Mouse (Mus musculus): ENCODE data around the gene Taar7e. TPM values are rescaled to one million over a fixed set of nuclear protein-coding genes. Genes with fewer than 3 reads are reported as not detected.

Gene Taar7e
- polyA plus RNA-seq, 2 experiments: not detected

GRCm38 (mm10) chr10:24008143-24008542 is 29.3 kb upstream of the Taar7e start:
- DNase-seq (ENCODE audit: low read depth in 3 of 3, low spot score in 3 of 3): peak in 1 of 3 experiments; percentile 4
- TF ChIP-seq CTCF (IDR thresholded peaks at IDR 0.05; ENCODE audit: low read depth): no peak
- peak; percentile 43; the same call in 1 of the 2 replicates for TF ChIP-seq EP300 (IDR thresholded peaks at IDR 0.05; ENCODE audit: low read depth)
- H3K4me2 ChIP-seq (ENCODE audit: low read depth): no peak overlapping the region
- no peak overlapping the region for H3K4me3 ChIP-seq (ENCODE audit: insufficient read depth in 1 of 2, low read depth in 2 of 2, low read length in 2 of 2)
- no peaks in the 10 kb centered on the region for H3K27me3 ChIP-seq (ENCODE audit: control insufficient read depth, insufficient read depth, low read length)
- ATAC-seq (ENCODE audit: insufficient read depth): peak; percentile 66; the same call in 1 of the 2 replicates
- 29% methylated on average over 1 of the region's 1 CpGs for WGBS (ENCODE audit: insufficient replicate concordance)
- no peaks in the 10 kb centered on the region for H3K36me3 ChIP-seq (replicated peaks; ENCODE audit: control insufficient read depth, insufficient read depth, low read depth)
- no peaks in the 10 kb centered on the region for H3K9me3 ChIP-seq (ENCODE audit: control insufficient read depth, low read length)
- no peak overlapping the region for H3K9ac ChIP-seq (replicated peaks)
- H3K27ac ChIP-seq: no peak overlapping the region
- peaks cover 13 to 22% of the 10 kb centered on the region in 2 experiments for H3K4me1 ChIP-seq (replicated peaks; ENCODE audit: control insufficient read depth in 2 of 2, insufficient read depth in 2 of 2, low read length in 1 of 2)

- Histone ChIP-seq H3K4me3 (ENCODE audit: insufficient read depth in 1 of 2, low read depth in 2 of 2, low read length in 2 of 2) (no peak within 1 kb of the TSS), H3K27ac (no peak within 1 kb of the TSS), H3K27me3 (ENCODE audit: control insufficient read depth, insufficient read depth, low read length) (no peaks in the 10 kb centered on the region), H3K36me3 (replicated peaks; ENCODE audit: control insufficient read depth, insufficient read depth, low read depth) (no peaks in the 10 kb centered on the region), H3K4me1 (replicated peaks; ENCODE audit: control insufficient read depth in 2 of 2, insufficient read depth in 2 of 2, low read length in 1 of 2) (no peaks in the 10 kb centered on the region), H3K9me3 (ENCODE audit: control insufficient read depth, low read length) (no peaks in the 10 kb centered on the region), H3K4me2 (ENCODE audit: low read depth) (no peak within 1 kb of the TSS), H3K9ac (replicated peaks) (no peak within 1 kb of the TSS)
- DNase-seq (ENCODE audit: low read depth in 3 of 3, low spot score in 3 of 3) (no peak), ATAC-seq (ENCODE audit: insufficient read depth) (no peak)
- no peak for TF ChIP-seq CTCF (IDR thresholded peaks at IDR 0.05; ENCODE audit: low read depth)
- no peak for TF ChIP-seq EP300 (IDR thresholded peaks at IDR 0.05; ENCODE audit: low read depth)
These were observed 10.5 kb upstream of the Taar7e start, which contains the start of gene Taar7d for GRCm38 (mm10) chr10:24026922-24027321. Gene Taar7d, plus strand, starts transcription at chr10:24027222.

- Histone ChIP-seq H3K4me3 (ENCODE audit: insufficient read depth in 1 of 2, low read depth in 2 of 2, low read length in 2 of 2) (no peak overlapping the region), H3K9ac (replicated peaks) (no peak overlapping the region), H3K27me3 (ENCODE audit: control insufficient read depth, insufficient read depth, low read length) (no peaks in the 10 kb centered on the region), H3K4me1 (replicated peaks; ENCODE audit: control insufficient read depth in 2 of 2, insufficient read depth in 2 of 2, low read length in 1 of 2) (no peaks in the 10 kb centered on the region), H3K27ac (no peak overlapping the region), H3K36me3 (replicated peaks; ENCODE audit: control insufficient read depth, insufficient read depth, low read depth) (no peaks in the 10 kb centered on the region), H3K4me2 (ENCODE audit: low read depth) (no peak overlapping the region), H3K9me3 (ENCODE audit: control insufficient read depth, low read length) (no peaks in the 10 kb centered on the region)
- TF ChIP-seq EP300 (IDR thresholded peaks at IDR 0.05; ENCODE audit: low read depth) (no peak), CTCF (IDR thresholded peaks at IDR 0.05; ENCODE audit: low read depth) (no peak)
- no peak for DNase-seq (ENCODE audit: low read depth in 3 of 3, low spot score in 3 of 3)
- ATAC-seq (ENCODE audit: insufficient read depth): no peak
These were observed 6.1 kb upstream of the Taar7e start for GRCm38 (mm10) chr10:24031347-24031746.

- Histone ChIP-seq H3K4me3 (ENCODE audit: insufficient read depth in 1 of 2, low read depth in 2 of 2, low read length in 2 of 2) (no peak overlapping the region), H3K9me3 (ENCODE audit: control insufficient read depth, low read length) (no peaks in the 10 kb centered on the region), H3K4me2 (ENCODE audit: low read depth) (peak overlapping the region; percentile 8; the same call in 1 of the 2 replicates), H3K4me1 (replicated peaks; ENCODE audit: control insufficient read depth in 2 of 2, insufficient read depth in 2 of 2, low read length in 1 of 2) (peaks cover 3 to 11% of the 10 kb centered on the region in 2 experiments; a peak in 3 of 4 replicates), H3K27ac (no peak overlapping the region; the same call in 1 of the 2 replicates), H3K27me3 (ENCODE audit: control insufficient read depth, insufficient read depth, low read length) (no peaks in the 10 kb centered on the region), H3K9ac (replicated peaks) (no peak overlapping the region), H3K36me3 (replicated peaks; ENCODE audit: control insufficient read depth, insufficient read depth, low read depth) (no peaks in the 10 kb centered on the region)
- DNase-seq (ENCODE audit: low read depth in 3 of 3, low spot score in 3 of 3): peak in 2 of 3 experiments; percentile 26 to 34
- no peak for TF ChIP-seq CTCF (IDR thresholded peaks at IDR 0.05; ENCODE audit: low read depth)
- peak; percentile 74 for TF ChIP-seq EP300 (IDR thresholded peaks at IDR 0.05; ENCODE audit: low read depth)
- peak; percentile 89 for ATAC-seq (ENCODE audit: insufficient read depth)
- 36% methylated on average over 2 of the region's 2 CpGs for WGBS (ENCODE audit: insufficient replicate concordance)
These were observed 2.9 kb downstream of the Taar7e start for GRCm38 (mm10) chr10:24040120-24040869.

- Histone ChIP-seq H3K4me3 (ENCODE audit: insufficient read depth in 1 of 2, low read depth in 2 of 2, low read length in 2 of 2) (no peak within 1 kb of the TSS), H3K27ac (no peak within 1 kb of the TSS), H3K36me3 (replicated peaks; ENCODE audit: control insufficient read depth, insufficient read depth, low read depth) (no peaks in the 10 kb centered on the region), H3K4me2 (ENCODE audit: low read depth) (no peak within 1 kb of the TSS), H3K27me3 (ENCODE audit: control insufficient read depth, insufficient read depth, low read length) (no peaks in the 10 kb centered on the region), H3K4me1 (replicated peaks; ENCODE audit: control insufficient read depth in 2 of 2, insufficient read depth in 2 of 2, low read length in 1 of 2) (no peaks in the 10 kb centered on the region), H3K9me3 (ENCODE audit: control insufficient read depth, low read length) (no peaks in the 10 kb centered on the region), H3K9ac (replicated peaks) (no peak within 1 kb of the TSS)
- ATAC-seq (ENCODE audit: insufficient read depth) (no peak), DNase-seq (ENCODE audit: low read depth in 3 of 3, low spot score in 3 of 3) (no peak)
- TF ChIP-seq EP300 (IDR thresholded peaks at IDR 0.05; ENCODE audit: low read depth) (no peak), CTCF (IDR thresholded peaks at IDR 0.05; ENCODE audit: low read depth) (no peak)
These were observed 11.8 kb downstream of the Taar7e start, which contains the start of gene Taar7f for GRCm38 (mm10) chr10:24049210-24049609. Gene Taar7f, plus strand, starts transcription at chr10:24049510.
